Mouse (Mus musculus) brain, adult 2 months (tissue): ENCODE measurements at regions not wholly inside any gene's neighbourhood (a gene's known extent, or its start where the extent isn't known, plus 50 kb on each side); places are given as distances from the start of the nearest gene placed in this dataset.
"Not testable (repeated sequence)": the region's sequence is repeated elsewhere in the genome, so short reads cannot be mapped to it uniquely, and the experiment has no call there.

Source experiments
- DNase-seq: peaks from one replicate; pipeline ENCODE4 v3.0.0; 2011; ENCODE audit warnings: low read depth, low spot score

- DNase-seq, result no peak
Measured at GRCm38 (mm10) chr9:30697533-30697932, 224.7 kb downstream of the Adamts15 start.

GRCm38 (mm10) chr9:30668095-30668494, 241.2 kb downstream of the Snx19 start:
- DNase-seq, result no peak

GRCm38 (mm10) chr9:30662456-30662855, 235.5 kb downstream of the Snx19 start:
- no peak for DNase-seq

- DNase-seq, result no peak
Measured at GRCm38 (mm10) chr9:30653961-30654360, 227.1 kb downstream of the Snx19 start.

GRCm38 (mm10) chr9:30653210-30653609, 226.3 kb downstream of the Snx19 start:
- DNase-seq, result no peak

GRCm38 (mm10) chr9:30649392-30650054, 222.6 kb downstream of the Snx19 start:
- DNase-seq, result peak; percentile 56

GRCm38 (mm10) chr9:30633741-30634470, 207.0 kb downstream of the Snx19 start:
- no peak for DNase-seq

- no peak for DNase-seq
Measured at GRCm38 (mm10) chr9:30632164-30633146, 205.5 kb downstream of the Snx19 start.

GRCm38 (mm10) chr9:30625635-30626034, 198.7 kb downstream of the Snx19 start:
- no peak for DNase-seq

- DNase-seq, result no peak
Measured at GRCm38 (mm10) chr9:30625090-30625489, 198.2 kb downstream of the Snx19 start.

GRCm38 (mm10) chr9:30624481-30624880, 197.6 kb downstream of the Snx19 start:
- DNase-seq, result no peak

GRCm38 (mm10) chr9:30619325-30619724, 192.4 kb downstream of the Snx19 start:
- DNase-seq, result no peak

GRCm38 (mm10) chr9:30618181-30618580, 191.3 kb downstream of the Snx19 start:
- no peak for DNase-seq

GRCm38 (mm10) chr9:30613715-30614114, 186.8 kb downstream of the Snx19 start:
- no peak for DNase-seq

- no peak for DNase-seq
Measured at GRCm38 (mm10) chr9:30613003-30613552, 186.2 kb downstream of the Snx19 start.

- DNase-seq, result no peak
Measured at GRCm38 (mm10) chr9:30610328-30610727, 183.4 kb downstream of the Snx19 start.

GRCm38 (mm10) chr9:30599756-30600155, 172.8 kb downstream of the Snx19 start:
- DNase-seq, result no peak

GRCm38 (mm10) chr9:30597691-30598090, 170.8 kb downstream of the Snx19 start:
- DNase-seq, result no peak

GRCm38 (mm10) chr9:30597092-30597491, 170.2 kb downstream of the Snx19 start:
- not testable (repeated sequence) for DNase-seq

GRCm38 (mm10) chr9:30592601-30593000, 165.7 kb downstream of the Snx19 start:
- DNase-seq, result no peak

GRCm38 (mm10) chr9:30591246-30591645, 164.3 kb downstream of the Snx19 start:
- DNase-seq, result no peak
